Mouse (Mus musculus) limb, embryonic 13.5 days (tissue): ENCODE results near the gene Myh7. TPM values are rescaled to one million over a fixed set of nuclear protein-coding genes. Genes with fewer than 3 reads are reported as not detected.
"Not testable (repeated sequence)": the region's sequence is repeated elsewhere in the genome, so short reads cannot be mapped to it uniquely, and the experiment has no call there.

Source experiments
- ATAC-seq: fragments of 200-750 bp; cut with Nextera tagmentation; 2 replicates; pipeline ENCODE4 v1.8.0; 2017; ENCODE audit warnings: low read depth, moderate number of reproducible peaks, moderate TSS enrichment; ENCODE audit not compliant: low FRiP score
- H3K27ac ChIP-seq: fragments of 300-500 bp; sonication (generic); 2 replicates; pipeline ENCODE4 v1.5.1; 2015; ENCODE audit warnings: inconsistent platforms, mild to moderate bottlenecking, moderate library complexity
- H3K27me3 ChIP-seq: fragments of 300-500 bp; sonication (generic); 2 replicates; pipeline ENCODE4 v1.6.1; 2015; ENCODE audit warnings: mild to moderate bottlenecking, inconsistent platforms
- H3K36me3 ChIP-seq: fragments of 300-500 bp; sonication (generic); 2 replicates; pipeline ENCODE4 v1.6.1; 2015; ENCODE audit warnings: inconsistent platforms, mild to moderate bottlenecking, moderate library complexity
- H3K4me1 ChIP-seq: fragments of 300-500 bp; sonication (generic); 2 replicates; pipeline ENCODE4 v1.6.1; 2015; ENCODE audit warnings: inconsistent platforms
- H3K4me2 ChIP-seq: fragments of 300-500 bp; sonication (generic); replicated peaks from 2 replicates; pipeline ENCODE4 v1.6.1; 2015; ENCODE audit warnings: inconsistent platforms, mild to moderate bottlenecking, moderate library complexity
- H3K4me3 ChIP-seq: fragments of 300-500 bp; sonication (generic); 2 replicates; pipeline ENCODE4 v1.5.1; 2015; ENCODE audit warnings: moderate library complexity, mild to moderate bottlenecking, inconsistent platforms
- H3K9ac ChIP-seq: fragments of 300-500 bp; sonication (generic); 2 replicates; pipeline ENCODE4 v1.6.1; 2015; ENCODE audit warnings: mild to moderate bottlenecking, inconsistent platforms
- H3K9me3 ChIP-seq: fragments of 300-500 bp; sonication (generic); 2 replicates; pipeline ENCODE4 v1.6.1; 2016; ENCODE audit warnings: inconsistent platforms
- WGBS: fragments of 180-500 bp; shearing (Covaris S2); methylation state at CpG from one replicate; pipeline ENCODE4 v1.1.7; 2015; 5-methylcytosine and 5-hydroxymethylcytosine counted together
- polyA plus RNA-seq: library from polyadenylated mRNA; unstranded; fragments of >200 nt; fragmentation: Nextera tagmentation; extraction: Ambion mirVana; gene quantifications from 2 replicates; pipeline ENCODE4 v1.2.1, GENCODE M21; 2015

Myh7 gene
- polyA plus RNA-seq, 1 experiment from 2014 or later: 24.9 TPM

DNA sequence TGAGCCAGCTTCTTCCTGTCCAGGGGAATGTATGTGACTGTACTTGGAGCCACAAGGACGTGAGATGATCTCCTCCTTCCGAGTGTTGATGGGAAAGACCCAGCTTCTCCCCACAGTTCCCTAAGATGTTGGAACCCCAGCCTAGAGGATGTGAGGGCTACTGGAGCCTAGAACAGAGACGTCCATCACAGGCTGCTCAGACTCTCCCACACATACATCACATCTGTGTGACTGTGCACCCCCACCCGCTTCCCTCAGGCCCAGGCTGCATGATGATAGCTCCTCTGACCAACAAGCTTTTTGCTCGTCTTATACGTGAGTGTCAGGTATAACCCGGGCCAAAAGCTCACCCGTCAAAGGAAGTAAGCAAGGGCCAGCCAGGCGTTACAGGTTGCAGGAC is 45.6 kb downstream of the Myh7 start:
- Histone ChIP-seq H3K9ac (no peak overlapping the region), H3K4me1 (no peaks in the 10 kb centered on the region), H3K9me3 (no peaks in the 10 kb centered on the region), H3K27me3 (0 out of 2 replicates have a peak, but pooled peaks cover 8% of the 10 kb centered on the region), H3K27ac (no peak overlapping the region), H3K36me3 (no peaks in the 10 kb centered on the region), H3K4me3 (no peak overlapping the region), H3K4me2 (no peak overlapping the region)
- 85% methylated on average over 9 of the region's 9 CpGs for WGBS
- no peak for ATAC-seq

DNA sequence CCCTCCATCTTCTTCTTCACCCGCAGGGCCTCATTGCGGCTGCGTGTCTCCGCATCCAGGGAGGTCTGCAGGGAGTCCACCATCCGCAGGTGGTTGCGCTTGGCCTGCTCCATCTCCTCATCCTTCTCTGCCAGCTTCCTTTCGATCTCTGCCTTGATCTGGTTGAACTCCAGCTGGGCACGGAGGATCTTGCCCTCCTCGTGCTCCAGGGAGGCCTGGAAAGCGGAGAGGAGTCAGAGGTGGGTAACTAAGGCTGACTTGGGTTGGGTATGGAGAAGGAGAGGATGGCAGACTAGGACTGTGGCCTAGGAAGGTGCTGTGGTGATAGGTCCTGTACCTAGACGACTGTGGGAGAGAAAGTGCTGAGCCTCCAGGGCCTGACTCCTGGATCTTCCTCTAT is 47.4 kb downstream of the Myh7 start:
- H3K4me3 ChIP-seq, H3K27me3 ChIP-seq, H3K36me3 ChIP-seq, ATAC-seq, H3K9me3 ChIP-seq, H3K9ac ChIP-seq, H3K4me2 ChIP-seq, H3K27ac ChIP-seq, H3K4me1 ChIP-seq: not testable (repeated sequence)
- 86% methylated on average over 11 of the region's 11 CpGs for WGBS

DNA sequence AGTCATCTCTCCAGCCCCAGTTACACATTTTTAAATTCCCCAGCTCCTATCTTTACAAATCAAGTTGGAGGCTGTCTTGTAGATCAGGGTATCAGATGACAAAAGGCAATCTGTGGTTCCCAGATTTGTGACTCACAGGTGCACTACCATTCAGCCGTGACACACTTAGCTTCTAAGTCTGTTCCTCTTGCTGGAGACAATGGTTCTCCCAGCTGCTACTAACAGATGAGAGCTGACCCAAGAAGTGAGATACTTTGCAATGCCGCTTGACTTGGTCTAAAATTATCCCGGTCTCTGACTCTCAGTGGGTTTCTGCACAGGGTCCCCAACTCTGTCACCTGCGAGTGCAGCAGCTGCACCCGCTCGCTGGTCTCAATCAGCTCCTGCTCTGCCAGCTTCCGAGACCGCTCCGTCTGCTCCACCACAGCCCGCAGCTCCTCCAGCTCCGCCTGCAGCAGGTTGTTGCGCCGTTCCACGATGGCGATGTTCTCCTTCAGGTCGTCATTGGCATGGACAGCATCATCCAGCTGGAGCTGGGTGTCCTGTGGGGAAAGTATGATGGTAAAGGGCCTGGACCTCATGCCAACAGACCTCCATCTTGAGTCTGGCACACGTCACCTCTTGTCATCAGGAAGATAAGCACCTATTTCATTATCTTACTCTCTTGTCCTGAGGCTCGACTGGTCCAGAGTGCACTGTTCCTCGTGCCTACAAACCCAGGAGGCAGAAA is 48.3 kb downstream of the Myh7 start:
- ATAC-seq: peak; percentile 34; the same call in 1 of the 2 replicates
- no peak overlapping the region for H3K4me2 ChIP-seq
- H3K4me1 ChIP-seq: no peaks in the 10 kb centered on the region
- WGBS: 76% methylated on average over 19 of the region's 19 CpGs
- H3K27me3 ChIP-seq: peaks cover 8% of the 10 kb centered on the region; the same call in 1 of the 2 replicates
- H3K36me3 ChIP-seq: no peaks in the 10 kb centered on the region
- no peaks in the 10 kb centered on the region for H3K9me3 ChIP-seq
- no peak overlapping the region for H3K4me3 ChIP-seq
- no peak overlapping the region for H3K9ac ChIP-seq
- H3K27ac ChIP-seq: no peak overlapping the region; the same call in 1 of the 2 replicates

DNA sequence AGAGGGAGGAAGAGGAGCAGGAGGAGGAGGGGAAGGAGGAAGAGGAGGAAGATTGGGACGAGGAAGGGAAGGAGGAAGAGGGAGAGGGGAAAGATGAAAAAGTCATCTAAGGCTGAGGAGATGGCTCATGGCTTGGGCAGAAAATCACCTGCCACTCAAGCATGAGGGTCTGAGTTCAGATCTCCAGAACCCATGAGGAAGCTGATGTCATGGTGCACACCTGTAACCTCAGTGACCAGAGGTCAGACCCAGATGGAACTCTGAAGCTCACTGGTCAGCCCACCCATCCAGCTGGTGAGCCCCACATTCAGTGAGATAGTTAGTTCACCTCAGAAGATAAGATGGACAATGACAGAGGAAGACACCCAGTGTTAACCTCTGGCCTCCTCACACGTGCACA is 49.5 kb downstream of the Myh7 start:
- H3K27me3 ChIP-seq: peaks cover 3% of the 10 kb centered on the region; the same call in 1 of the 2 replicates
- no peaks in the 10 kb centered on the region for H3K4me1 ChIP-seq
- WGBS: 73% methylated on average over 2 of the region's 2 CpGs
- H3K9me3 ChIP-seq: no peaks in the 10 kb centered on the region
- no peak overlapping the region for H3K4me3 ChIP-seq
- no peaks in the 10 kb centered on the region for H3K36me3 ChIP-seq
- no peak overlapping the region for H3K4me2 ChIP-seq
- H3K9ac ChIP-seq: no peak overlapping the region
- H3K27ac ChIP-seq: no peak overlapping the region
- no peak for ATAC-seq

DNA sequence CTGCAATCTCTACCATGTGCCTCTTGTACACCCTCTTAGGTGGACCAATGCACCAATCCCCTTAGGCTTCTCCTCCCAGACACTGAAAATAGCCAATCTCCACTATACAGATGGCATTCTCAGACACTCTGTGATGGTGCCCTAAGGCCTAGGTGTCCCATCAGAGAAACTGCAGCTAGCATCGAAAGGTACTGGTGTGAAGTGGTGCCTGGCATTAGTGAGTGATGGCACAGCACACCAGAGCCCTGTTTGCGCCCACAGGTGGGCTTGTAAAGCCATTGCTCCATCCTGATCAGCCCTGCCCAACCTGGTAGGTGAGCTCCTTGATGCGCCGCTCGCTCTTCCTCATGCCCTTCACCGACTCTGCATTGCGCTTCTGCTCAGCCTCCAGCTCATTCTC is 50.5 kb downstream of the Myh7 start:
- H3K4me2 ChIP-seq: no peak overlapping the region
- H3K4me3 ChIP-seq: no peak overlapping the region
- WGBS: 89% methylated on average over 7 of the region's 7 CpGs
- no peak overlapping the region for H3K9ac ChIP-seq
- no peaks in the 10 kb centered on the region for H3K9me3 ChIP-seq
- no peak for ATAC-seq
- no peaks in the 10 kb centered on the region for H3K36me3 ChIP-seq
- no peak overlapping the region for H3K27ac ChIP-seq
- peaks cover 4% of the 10 kb centered on the region; the same call in 1 of the 2 replicates for H3K4me1 ChIP-seq
- H3K27me3 ChIP-seq: no peaks in the 10 kb centered on the region; the same call in 1 of the 2 replicates

DNA sequence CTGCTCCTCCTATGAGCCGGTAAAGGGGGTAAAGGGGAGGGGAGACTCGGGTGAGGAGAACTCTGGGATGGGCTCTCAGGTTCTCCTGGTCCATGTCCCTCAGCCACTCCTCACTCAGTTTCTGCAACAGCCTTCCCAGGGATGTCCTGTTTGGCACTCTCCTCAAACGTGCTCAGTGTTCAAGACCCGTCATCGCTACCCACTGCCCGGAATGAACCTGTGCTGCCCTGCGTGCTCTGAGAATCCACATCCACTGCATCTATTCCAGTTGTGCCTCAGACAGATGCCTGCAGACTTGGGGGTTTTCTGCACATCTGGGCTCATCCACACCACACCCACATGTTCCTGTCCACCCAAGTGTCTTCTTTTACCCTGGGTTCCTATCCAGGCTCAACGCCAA is 51.9 kb downstream of the Myh7 start:
- WGBS: 84% methylated on average over 8 of the region's 8 CpGs
- Histone ChIP-seq H3K27me3 (no peaks in the 10 kb centered on the region; the same call in 1 of the 2 replicates), H3K27ac (no peak overlapping the region), H3K36me3 (no peaks in the 10 kb centered on the region), H3K9me3 (no peaks in the 10 kb centered on the region), H3K9ac (no peak overlapping the region), H3K4me1 (peaks cover 10% of the 10 kb centered on the region), H3K4me2 (no peak overlapping the region), H3K4me3 (no peak overlapping the region)
- ATAC-seq: no peak

DNA sequence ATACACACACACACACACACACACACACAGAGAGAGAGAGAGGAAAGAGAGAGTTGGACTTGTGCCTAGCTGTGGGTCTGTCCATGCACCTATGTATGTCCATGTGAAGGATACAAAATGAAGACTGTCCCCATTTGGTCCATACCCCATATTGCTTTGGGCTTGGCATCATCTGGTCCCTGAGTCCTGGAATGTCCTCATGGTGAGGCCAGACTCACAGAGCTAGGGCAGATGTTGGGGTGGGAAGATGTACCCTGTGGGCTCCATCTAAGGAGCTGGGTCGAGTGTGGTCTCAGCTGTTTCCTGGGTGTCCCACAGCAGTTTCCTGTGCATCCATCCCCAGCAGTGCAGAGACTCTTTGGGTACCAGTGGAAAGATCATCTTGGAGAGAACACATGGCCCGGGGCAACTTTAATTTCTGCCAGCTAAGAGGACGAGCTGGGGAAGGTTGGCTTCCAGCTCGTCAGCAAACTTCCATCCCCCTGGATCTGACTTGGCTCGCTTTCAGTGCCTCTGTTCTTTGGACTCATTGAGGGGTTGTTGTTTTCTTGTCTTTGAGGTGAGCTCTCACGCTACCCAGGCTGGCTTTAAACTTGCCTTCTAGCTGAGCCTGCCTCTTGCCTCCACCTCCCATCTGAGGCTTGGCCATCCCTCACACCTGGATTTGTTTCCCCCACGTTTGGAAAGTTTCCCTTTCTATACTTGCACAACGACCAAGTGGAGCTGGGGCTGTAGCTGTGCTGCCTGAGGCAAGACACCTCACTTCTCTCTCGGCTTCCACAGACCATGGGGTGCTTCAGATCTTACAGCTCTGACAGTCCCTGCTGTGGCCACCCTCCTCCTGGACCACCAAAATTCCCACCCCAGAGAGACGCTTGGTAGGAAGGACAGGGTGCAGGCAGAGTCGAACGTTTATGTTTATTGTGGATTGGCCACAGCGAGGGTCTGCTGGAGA is 53.1 kb downstream of the Myh7 start:
- Histone ChIP-seq H3K9ac (no peak overlapping the region), H3K36me3 (no peaks in the 10 kb centered on the region), H3K4me1 (peaks cover 20% of the 10 kb centered on the region), H3K4me3 (no peak overlapping the region), H3K9me3 (no peaks in the 10 kb centered on the region), H3K4me2 (no peak overlapping the region), H3K27ac (no peak overlapping the region), H3K27me3 (no peaks in the 10 kb centered on the region; the same call in 1 of the 2 replicates)
- no peak for ATAC-seq
- 56% methylated on average over 13 of the region's 13 CpGs for WGBS

DNA sequence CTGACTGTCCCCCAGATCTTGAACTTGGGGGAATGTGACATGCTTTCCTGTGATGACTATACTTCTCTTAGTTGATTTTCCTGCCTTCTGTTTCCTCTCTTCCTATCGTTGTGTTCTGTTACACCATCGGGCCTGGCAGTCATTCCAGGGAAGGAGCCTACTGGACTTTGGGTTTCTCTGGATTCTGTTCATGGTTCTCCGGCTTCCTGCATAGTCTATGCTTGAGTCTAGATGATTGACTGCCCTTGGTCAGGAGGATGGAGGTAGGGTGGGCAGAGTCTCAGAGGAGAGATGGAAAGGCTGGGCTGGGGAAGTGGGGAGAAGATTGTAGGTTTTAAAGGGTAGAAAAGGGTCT is 54.3 kb downstream of the Myh7 start:
- H3K9ac ChIP-seq: no peak overlapping the region
- no peaks in the 10 kb centered on the region for H3K36me3 ChIP-seq
- ATAC-seq: no peak
- H3K9me3 ChIP-seq: no peaks in the 10 kb centered on the region
- no peak overlapping the region for H3K4me3 ChIP-seq
- peaks cover 26% of the 10 kb centered on the region for H3K4me1 ChIP-seq
- H3K4me2 ChIP-seq: no peak overlapping the region
- no peak overlapping the region for H3K27ac ChIP-seq
- 76% methylated on average over 3 of the region's 3 CpGs for WGBS
- no peaks in the 10 kb centered on the region; the same call in 1 of the 2 replicates for H3K27me3 ChIP-seq

DNA sequence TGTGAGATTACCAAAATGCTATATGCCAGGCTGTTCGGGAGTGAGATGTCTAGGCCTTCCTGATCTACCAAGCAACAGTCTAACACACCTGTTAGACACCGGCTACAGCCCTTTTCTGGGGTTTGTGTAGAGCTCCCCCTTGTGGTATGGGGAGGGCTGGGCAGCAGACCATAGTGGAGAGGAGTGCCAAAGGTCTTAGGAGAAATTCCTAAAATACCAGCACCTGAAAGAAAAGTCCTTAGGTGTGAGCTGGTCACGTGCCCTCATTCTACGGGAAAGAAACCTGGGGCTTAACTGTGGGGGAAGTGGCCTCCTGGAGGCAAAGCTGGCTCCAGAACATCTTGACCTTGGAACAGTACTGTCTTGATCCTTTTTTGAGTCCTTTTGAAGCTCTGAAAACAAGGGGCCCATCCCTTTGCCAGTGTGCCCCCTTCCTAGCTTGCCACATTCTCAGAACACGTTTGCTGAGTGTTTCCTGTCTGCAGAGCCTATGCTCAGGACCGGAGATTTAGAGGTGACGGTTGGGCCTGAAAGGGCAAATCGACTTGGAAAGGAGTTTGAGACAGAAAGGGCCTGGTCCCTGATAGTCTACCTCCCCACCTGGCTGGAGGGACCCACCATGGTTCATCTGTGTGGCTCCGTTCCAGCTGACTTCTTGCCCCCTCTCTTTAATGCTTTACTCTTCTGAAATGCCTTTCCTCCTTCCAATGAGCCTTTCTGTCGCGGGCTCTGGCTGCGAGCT is 54.8 kb downstream of the Myh7 start:
- Histone ChIP-seq H3K36me3 (no peaks in the 10 kb centered on the region), H3K9me3 (no peaks in the 10 kb centered on the region), H3K4me3 (no peak overlapping the region), H3K4me2 (no peak overlapping the region), H3K9ac (no peak overlapping the region), H3K27ac (no peak overlapping the region), H3K4me1 (peaks cover 26% of the 10 kb centered on the region), H3K27me3 (no peaks in the 10 kb centered on the region; the same call in 1 of the 2 replicates)
- ATAC-seq: no peak
- 49% methylated on average over 12 of the region's 12 CpGs for WGBS

DNA sequence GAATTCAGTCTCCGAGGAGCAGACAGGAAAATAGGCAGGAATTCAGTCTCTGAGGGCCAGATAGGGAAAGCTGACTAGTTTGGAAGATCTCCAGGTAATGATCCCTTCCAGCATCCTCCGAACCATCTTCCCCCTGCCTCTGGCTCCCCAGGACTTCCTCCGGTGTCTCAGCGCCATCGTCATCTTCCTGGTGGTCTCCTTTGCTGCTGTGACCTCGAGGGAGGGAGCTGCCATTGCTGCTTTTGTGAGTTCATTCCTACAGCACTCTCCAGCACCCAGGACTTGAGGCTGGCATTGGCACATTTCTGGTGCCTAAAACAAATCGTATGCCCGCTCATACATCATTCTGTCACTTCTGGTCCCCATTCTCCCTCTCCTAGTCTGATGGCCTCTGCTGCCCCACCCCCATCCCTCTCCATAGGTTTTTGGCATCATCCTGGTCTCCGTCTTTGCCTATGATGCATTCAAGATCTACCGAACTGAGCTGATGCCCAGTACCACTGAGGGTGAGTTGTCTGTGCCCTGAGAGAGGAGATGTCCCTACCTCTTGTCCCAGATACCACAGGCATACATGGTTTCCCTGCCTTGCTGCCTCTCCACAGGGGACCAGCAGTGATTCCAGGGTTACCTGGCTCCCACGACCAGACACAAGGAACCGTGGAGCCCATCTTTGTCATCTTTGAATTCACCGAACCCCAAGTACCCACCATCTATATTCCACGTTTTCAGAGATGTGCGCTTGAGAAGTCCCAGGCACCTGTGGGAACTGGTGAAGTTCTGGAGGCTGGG is 55.8 kb downstream of the Myh7 start:
- Histone ChIP-seq H3K27me3 (no peaks in the 10 kb centered on the region; the same call in 1 of the 2 replicates), H3K4me1 (peaks cover 26% of the 10 kb centered on the region), H3K36me3 (no peaks in the 10 kb centered on the region), H3K9ac (no peak overlapping the region), H3K4me2 (no peak overlapping the region), H3K4me3 (no peak overlapping the region), H3K9me3 (no peaks in the 10 kb centered on the region), H3K27ac (no peak overlapping the region)
- ATAC-seq: no peak
- WGBS: 79% methylated on average over 15 of the region's 15 CpGs
